ENCODE assay signal across 8 mouse cellular contexts in the genomic region with DNA sequence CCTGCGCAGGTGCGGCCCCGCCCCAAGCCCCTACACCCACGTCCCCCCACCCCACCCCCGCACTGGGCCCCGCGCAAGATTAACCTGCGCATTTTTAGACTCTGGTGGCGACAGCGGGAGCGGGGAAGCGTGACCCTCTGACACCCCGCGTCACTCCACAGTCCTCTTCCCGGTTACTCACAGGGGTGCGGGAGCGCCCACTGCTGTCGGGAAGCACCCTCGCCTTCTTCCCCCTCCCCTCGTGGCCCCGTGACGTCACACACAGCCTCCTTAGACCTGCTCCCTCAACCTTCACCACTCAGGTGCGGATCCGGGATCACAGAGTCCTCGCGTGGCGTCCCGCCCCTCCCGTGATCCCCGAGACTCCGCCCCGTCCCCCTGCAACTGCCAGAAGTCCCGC.
DNase-seq lines count a peak whose midpoint lies in the region; ATAC-seq and TF ChIP-seq lines count a peak whose summit lies in the region.
"Not testable (repeated sequence)": the region's sequence is repeated elsewhere in the genome, so short reads cannot be mapped to it uniquely, and the experiment has no call there.

No protein-coding gene starts in this region.

- H3K27ac ChIP-seq in forebrain, embryonic 10.5 days; heart, embryonic 16.5 days (ENCODE audit: low read length); intestine, embryonic 15.5 days; liver, postnatal 0 days (ENCODE audit: low read depth); neural tube, embryonic 14.5 days (ENCODE audit: low read depth, low read length): not testable (repeated sequence)

- peak overlapping the region; percentile 36 for H3K4me3 ChIP-seq in forebrain, embryonic 10.5 days
- not testable (repeated sequence) for H3K4me3 ChIP-seq in heart, embryonic 16.5 days (ENCODE audit: low read length); liver, postnatal 0 days (ENCODE audit: low read depth, low read length)
- peak overlapping the region; percentile 19 for H3K4me3 ChIP-seq in intestine, embryonic 15.5 days (replicated peaks)
- H3K4me3 ChIP-seq in neural tube, embryonic 14.5 days (ENCODE audit: low read depth, low read length): 0 out of 2 replicates have a peak overlapping the region, but pooled peaks have one; percentile 3

- TF ChIP-seq CTCF in liver, postnatal 0 days (IDR thresholded peaks at IDR 0.05; ENCODE audit: low read depth): not testable (repeated sequence)

- H3K4me2 ChIP-seq in heart, embryonic 16.5 days (ENCODE audit: low read depth, low read length): peak overlapping the region; percentile 47
- peak overlapping the region; percentile 55 for H3K4me2 ChIP-seq in intestine, embryonic 15.5 days (replicated peaks)
- H3K4me2 ChIP-seq in liver, postnatal 0 days (ENCODE audit: low read depth, low read length): peak overlapping the region; percentile 9; the same call in 1 of the 2 replicates
- peak overlapping the region; percentile 33 for H3K4me2 ChIP-seq in neural tube, embryonic 14.5 days (ENCODE audit: low read depth, low read length)

- TF ChIP-seq EP300 in liver, postnatal 0 days (IDR thresholded peaks at IDR 0.05; ENCODE audit: low read depth): not testable (repeated sequence)

- WGBS in forebrain, embryonic 10.5 days: 8% methylated on average over 33 of the region's 33 CpGs
- 8% methylated on average over 25 of the region's 33 CpGs for WGBS in heart, embryonic 16.5 days
- 8% methylated on average over 33 of the region's 33 CpGs for WGBS in intestine, embryonic 15.5 days
- whole genome bisulfite sequencing in liver, postnatal 0 days (ENCODE audit: insufficient replicate concordance): 12% methylated on average over 18 of the region's 33 CpGs
- 8% methylated on average over 30 of the region's 33 CpGs for WGBS in neural tube, embryonic 14.5 days

- H3K36me3 ChIP-seq in forebrain, embryonic 10.5 days (replicated peaks); heart, embryonic 16.5 days (ENCODE audit: control insufficient read depth, insufficient read depth); intestine, embryonic 15.5 days; liver, postnatal 0 days (replicated peaks; ENCODE audit: insufficient read depth, low read length); neural tube, embryonic 14.5 days (ENCODE audit: control insufficient read depth, insufficient read depth, low read length): not testable (repeated sequence)

- DNase-seq in adrenal gland, adult (ENCODE audit: inconsistent age in 2 of 2, low spot score in 1 of 2): peak; percentile 9 to 42
- DNase-seq in forebrain, embryonic 10.5 days (ENCODE audit: extremely low spot score, low spot score); liver, postnatal 0 days: not testable (repeated sequence)
- peak; percentile 34 to 45 for DNase-seq in kidney, postnatal 4 days
- DNase-seq in thymus, postnatal 4 days: peak; percentile 13

- H3K27me3 ChIP-seq in forebrain, embryonic 10.5 days (ENCODE audit: poor library complexity, severe bottlenecking); heart, embryonic 16.5 days (ENCODE audit: control insufficient read depth, insufficient read depth, low read length); intestine, embryonic 15.5 days (replicated peaks); liver, postnatal 0 days (ENCODE audit: insufficient read depth, low read length); neural tube, embryonic 14.5 days (ENCODE audit: control insufficient read depth, insufficient read depth, low read length): not testable (repeated sequence)

- H3K4me1 ChIP-seq in forebrain, embryonic 10.5 days; heart, embryonic 16.5 days (ENCODE audit: control insufficient read depth, insufficient read depth, low read length); intestine, embryonic 15.5 days (replicated peaks); liver, postnatal 0 days (ENCODE audit: insufficient read depth); neural tube, embryonic 14.5 days (ENCODE audit: control insufficient read depth, insufficient read depth, low read length): not testable (repeated sequence)

- not testable (repeated sequence) for H3K9ac ChIP-seq in heart, embryonic 16.5 days (ENCODE audit: low read length); intestine, embryonic 15.5 days; liver, postnatal 0 days (replicated peaks); neural tube, embryonic 14.5 days (replicated peaks; ENCODE audit: low read depth, low read length)

- ATAC-seq in heart, embryonic 16.5 days (replicated peaks; ENCODE audit: extremely low read depth, insufficient read depth, low FRiP score); intestine, embryonic 15.5 days; liver, postnatal 0 days; neural tube, embryonic 14.5 days (ENCODE audit: low read depth): not testable (repeated sequence)

- peaks cover 20% of the 10 kb centered on the region for H3K9me3 ChIP-seq in forebrain, embryonic 10.5 days
- H3K9me3 ChIP-seq in heart, embryonic 16.5 days (replicated peaks; ENCODE audit: control insufficient read depth, low read length); intestine, embryonic 15.5 days; liver, postnatal 0 days (ENCODE audit: low read length); neural tube, embryonic 14.5 days (ENCODE audit: control insufficient read depth, low read length): not testable (repeated sequence)
